Mouse (Mus musculus) heart, embryonic 11.5 days (tissue): Measurements from ENCODE around the gene Gsap. TPM values are rescaled to one million over a fixed set of nuclear protein-coding genes. Genes with fewer than 3 reads are reported as not detected.
A peak's percentile ranks its signal among the peaks of the same experiment; 100 is the strongest.
"Not testable (repeated sequence)": the region's sequence is repeated elsewhere in the genome, so short reads cannot be mapped to it uniquely, and the experiment has no call there.

ENCODE experiments used
- ATAC-seq: fragments of 200-750 bp; cut with Nextera tagmentation; replicated peaks from 2 replicates; pipeline ENCODE4 v1.8.0; 2017; ENCODE audit warnings: moderate library complexity; ENCODE audit not compliant: insufficient number of reproducible peaks, low FRiP score, low TSS enrichment
- H3K27ac ChIP-seq: fragments of 300-500 bp; sonication (generic); 2 replicates; pipeline ENCODE4 v1.5.1; 2014; ENCODE audit warnings: mild to moderate bottlenecking, low read depth, low read length
- H3K27me3 ChIP-seq: fragments of 300-500 bp; sonication (generic); 2 replicates; pipeline ENCODE4 v1.6.1; 2014; ENCODE audit warnings: mild to moderate bottlenecking, low read length, mixed read lengths; ENCODE audit not compliant: control insufficient read depth, insufficient read depth
- H3K36me3 ChIP-seq: fragments of 300-500 bp; sonication (generic); 2 replicates; pipeline ENCODE4 v1.6.1; 2014; ENCODE audit warnings: mild to moderate bottlenecking, low read length, moderate library complexity, mixed read lengths; ENCODE audit not compliant: control insufficient read depth, insufficient read depth
- H3K4me1 ChIP-seq: fragments of 300-500 bp; sonication (generic); 2 replicates; pipeline ENCODE4 v1.6.1; 2014; ENCODE audit warnings: low read length; ENCODE audit not compliant: control insufficient read depth, insufficient read depth
- H3K4me2 ChIP-seq: fragments of 300-500 bp; sonication (generic); 2 replicates; pipeline ENCODE4 v1.6.1; 2014; ENCODE audit warnings: mild to moderate bottlenecking, moderate library complexity
- H3K4me3 ChIP-seq: fragments of 300-500 bp; sonication (generic); 2 replicates; pipeline ENCODE4 v1.5.1; 2014; ENCODE audit warnings: low read depth, low read length
- H3K9ac ChIP-seq: fragments of 300-500 bp; sonication (generic); 2 replicates; pipeline ENCODE4 v1.6.1; 2014; ENCODE audit warnings: mild to moderate bottlenecking, low read depth, low read length, moderate library complexity
- H3K9me3 ChIP-seq: fragments of 300-500 bp; sonication (generic); replicated peaks from 2 replicates; pipeline ENCODE4 v1.6.1; 2016; ENCODE audit warnings: low read length; ENCODE audit not compliant: control insufficient read depth
- WGBS: fragments of 180-500 bp; shearing (Covaris S2); extraction: QIAGEN DNeasy Blood & Tissue Kit; methylation state at CpG from one replicate; pipeline ENCODE4 v1.1.7; 2014; ENCODE audit not compliant: insufficient replicate concordance; 5-methylcytosine and 5-hydroxymethylcytosine counted together
- polyA plus RNA-seq: library from polyadenylated mRNA; unstranded; fragments of >200 nt; fragmentation: Nextera tagmentation; extraction: Ambion mirVana; gene quantifications from 2 replicates; pipeline ENCODE4 v1.2.1, GENCODE M21; 2014

Gene Gsap
- 0.39 and 1.4 TPM in 2 replicates for polyA plus RNA-seq

GRCm38 (mm10) chr5:21185764-21186685, at the start of gene Gsap:
TSS of gene Gsap (plus strand) at chr5:21186255.
- no peak within 1 kb of the TSS for H3K27ac ChIP-seq
- H3K9ac ChIP-seq = peak within 1 kb of the TSS; percentile 70
- H3K4me1 ChIP-seq = no peaks in the 10 kb centered on the region
- peak within 1 kb of the TSS; percentile 92 for H3K4me2 ChIP-seq
- peak; percentile 79 for ATAC-seq
- no peaks in the 10 kb centered on the region for H3K9me3 ChIP-seq
- H3K27me3 ChIP-seq = no peaks in the 10 kb centered on the region
- H3K36me3 ChIP-seq = no peaks in the 10 kb centered on the region
- H3K4me3 ChIP-seq = peak within 1 kb of the TSS; percentile 63
- WGBS = 5% methylated on average over 43 of the region's 43 CpGs

- no peak overlapping the region for H3K4me3 ChIP-seq
- H3K36me3 ChIP-seq = no peaks in the 10 kb centered on the region
- H3K4me1 ChIP-seq = 0 out of 2 replicates have a peak, but pooled peaks cover 2% of the 10 kb centered on the region
- no peak overlapping the region for H3K9ac ChIP-seq
- ATAC-seq = no peak
- H3K27ac ChIP-seq = no peak overlapping the region
- WGBS = 66% methylated on average over 5 of the region's 5 CpGs
- H3K9me3 ChIP-seq = no peaks in the 10 kb centered on the region
- H3K27me3 ChIP-seq = no peaks in the 10 kb centered on the region
- no peak overlapping the region for H3K4me2 ChIP-seq
These were observed 49.5 kb upstream of the Gsap start for GRCm38 (mm10) chr5:21136575-21136974.

GRCm38 (mm10) chr5:21139505-21139904, 46.5 kb upstream of the Gsap start:
- peak overlapping the region; percentile 80 for H3K27ac ChIP-seq
- H3K4me1 ChIP-seq = 0 out of 2 replicates have a peak, but pooled peaks cover 2% of the 10 kb centered on the region
- no peak overlapping the region for H3K4me3 ChIP-seq
- H3K9me3 ChIP-seq = no peaks in the 10 kb centered on the region
- no peaks in the 10 kb centered on the region for H3K36me3 ChIP-seq
- 41% methylated on average over 9 of the region's 9 CpGs for WGBS
- H3K27me3 ChIP-seq = no peaks in the 10 kb centered on the region
- H3K9ac ChIP-seq = peak overlapping the region; percentile 34; the same call in 1 of the 2 replicates
- peak; percentile 43; the same call in 1 of the 2 replicates for ATAC-seq
- H3K4me2 ChIP-seq = peak overlapping the region; percentile 22

GRCm38 (mm10) chr5:21141133-21141551, 44.9 kb upstream of the Gsap start:
- H3K9ac ChIP-seq, H3K4me1 ChIP-seq, H3K27me3 ChIP-seq, H3K36me3 ChIP-seq, H3K4me3 ChIP-seq, H3K9me3 ChIP-seq: not testable (repeated sequence)
- whole genome bisulfite sequencing = 45% methylated on average over 7 of the region's 7 CpGs
- peak overlapping the region; percentile 71 for H3K27ac ChIP-seq
- peak overlapping the region; percentile 27 for H3K4me2 ChIP-seq
- ATAC-seq = peak; percentile 85

GRCm38 (mm10) chr5:21141626-21142025, 44.4 kb upstream of the Gsap start:
- 24% methylated on average over 5 of the region's 5 CpGs for WGBS
- peak overlapping the region; percentile 71 for H3K27ac ChIP-seq
- ATAC-seq = peak; percentile 68
- peak overlapping the region; percentile 27 for H3K4me2 ChIP-seq
- no peak overlapping the region for H3K4me3 ChIP-seq
- H3K36me3 ChIP-seq = no peaks in the 10 kb centered on the region
- no peaks in the 10 kb centered on the region for H3K27me3 ChIP-seq
- no peaks in the 10 kb centered on the region for H3K4me1 ChIP-seq
- H3K9ac ChIP-seq = no peak overlapping the region
- H3K9me3 ChIP-seq = no peaks in the 10 kb centered on the region

- Histone ChIP-seq H3K36me3 (no peaks in the 10 kb centered on the region), H3K27ac (no peak overlapping the region), H3K4me2 (no peak overlapping the region), H3K9me3 (no peaks in the 10 kb centered on the region), H3K9ac (no peak overlapping the region), H3K4me3 (no peak overlapping the region), H3K4me1 (no peaks in the 10 kb centered on the region), H3K27me3 (no peaks in the 10 kb centered on the region)
- no peak for ATAC-seq
- 85% methylated on average over 7 of the region's 7 CpGs for WGBS
These were observed 43.0 kb upstream of the Gsap start for GRCm38 (mm10) chr5:21143032-21143431.

- no peaks in the 10 kb centered on the region for H3K9me3 ChIP-seq
- no peaks in the 10 kb centered on the region for H3K27me3 ChIP-seq
- ATAC-seq = no peak
- H3K4me2 ChIP-seq = no peak overlapping the region
- H3K4me3 ChIP-seq = no peak overlapping the region
- WGBS = 39% methylated on average over 8 of the region's 8 CpGs
- no peaks in the 10 kb centered on the region for H3K4me1 ChIP-seq
- H3K9ac ChIP-seq = no peak overlapping the region
- H3K27ac ChIP-seq = no peak overlapping the region
- H3K36me3 ChIP-seq = no peaks in the 10 kb centered on the region
These were observed 41.4 kb upstream of the Gsap start for GRCm38 (mm10) chr5:21144506-21145169.

GRCm38 (mm10) chr5:21148358-21148757, 37.7 kb upstream of the Gsap start:
- Histone ChIP-seq H3K27me3 (no peaks in the 10 kb centered on the region), H3K4me2 (no peak overlapping the region), H3K4me1 (no peaks in the 10 kb centered on the region), H3K9me3 (no peaks in the 10 kb centered on the region), H3K4me3 (no peak overlapping the region), H3K9ac (no peak overlapping the region), H3K27ac (no peak overlapping the region), H3K36me3 (no peaks in the 10 kb centered on the region)
- no peak for ATAC-seq
- WGBS = 78% methylated on average over 3 of the region's 3 CpGs
